Mouse (Mus musculus): ENCODE measurements around the gene Ets2.

DNA sequence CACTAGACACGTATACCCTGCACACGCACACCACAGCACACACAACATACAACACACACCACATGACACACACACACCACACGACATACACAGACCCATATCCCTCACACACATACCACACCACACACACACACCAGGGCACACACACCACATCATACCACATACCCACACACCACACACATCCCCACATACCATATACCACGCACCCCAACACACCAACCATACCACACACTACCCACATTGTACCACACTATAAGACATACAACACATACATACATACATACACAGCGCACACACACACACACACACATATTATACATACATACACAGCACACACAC lies 68.1 kb downstream of the Ets2 start:
- no peak for TF ChIP-seq CTCF (IDR thresholded peaks at IDR 0.05; ENCODE audit: low read depth, low read length)
- TF ChIP-seq TAL1 (conservative IDR thresholded peaks at IDR 0.05; ENCODE audit: low read depth, low read length) = no peak
